15 mouse cellular contexts compared by ENCODE assay signal in the genomic region with DNA sequence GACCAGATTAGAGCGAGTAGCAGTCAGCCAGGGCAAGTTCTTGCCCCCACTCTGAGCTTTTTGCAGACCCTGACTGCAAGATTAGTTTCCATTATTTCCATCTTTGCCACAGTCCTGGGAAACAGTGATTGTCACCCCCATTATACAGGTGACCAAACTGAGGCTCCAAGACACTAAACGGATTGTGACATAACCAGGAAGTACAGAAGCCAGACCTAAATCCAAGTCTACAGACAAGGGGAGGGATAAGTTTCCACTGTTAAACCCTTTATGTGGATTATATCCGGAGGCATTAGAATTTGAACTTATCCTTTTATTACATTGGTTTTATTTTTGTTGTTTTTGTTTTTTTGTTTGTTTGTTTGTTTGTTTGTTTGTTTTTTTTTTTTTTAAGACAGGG. TPM values are rescaled to one million over a fixed set of nuclear protein-coding genes. Genes with fewer than 3 reads are reported as not detected.
DNase-seq lines count a peak whose midpoint lies in the region; ATAC-seq and TF ChIP-seq lines count a peak whose summit lies in the region.
"Had no signal": no experiment of that assay in that cellular context is flagged by ENCODE, and none has a peak within 500 bp of the region (broad histone marks: within the 10 kb centered on the region; RNA-seq: fewer than 3 reads in every experiment).

No protein-coding gene starts in this region.

- peak overlapping the region; percentile 87 for H3K27ac ChIP-seq in heart, embryonic 13.5 days (replicated peaks)
- H3K27ac ChIP-seq in lung, postnatal 0 days (ENCODE audit: low read length), result peak overlapping the region; percentile 71; the same call in 1 of the 2 replicates
- H3K27ac ChIP-seq in bone marrow macrophage, adult 2 months (ENCODE audit: insufficient read depth, low read depth, low read length), result peak overlapping the region; percentile 97
- H3K27ac ChIP-seq in stomach, postnatal 0 days (replicated peaks), result peak overlapping the region; percentile 26; the same call in 1 of the 2 replicates
- H3K27ac ChIP-seq: hindbrain, postnatal 0 days; liver, embryonic 14.5 days; midbrain, embryonic 10.5 days had no signal

- no peak overlapping the region; the same call in 1 of the 2 replicates for H3K9ac ChIP-seq in heart, embryonic 13.5 days
- no peak overlapping the region for H3K9ac ChIP-seq in lung, postnatal 0 days (replicated peaks; ENCODE audit: low read depth)
- no peak overlapping the region for H3K9ac ChIP-seq in stomach, postnatal 0 days (ENCODE audit: low read length)
- H3K9ac ChIP-seq: embryonic facial prominence, embryonic 12.5 days; liver, embryonic 14.5 days had no signal

- no peaks in the 10 kb centered on the region for H3K27me3 ChIP-seq in heart, embryonic 13.5 days (replicated peaks)
- no peaks in the 10 kb centered on the region for H3K27me3 ChIP-seq in lung, postnatal 0 days (replicated peaks; ENCODE audit: insufficient read depth, low read length)
- H3K27me3 ChIP-seq in stomach, postnatal 0 days (ENCODE audit: control insufficient read depth, insufficient read depth, low read length), result no peaks in the 10 kb centered on the region
- H3K27me3 ChIP-seq: embryonic facial prominence, embryonic 12.5 days; Patski had no signal

- WGBS in heart, embryonic 13.5 days, result 87% methylated on average over 3 of the region's 3 CpGs
- 77% methylated on average over 3 of the region's 3 CpGs for WGBS in lung, postnatal 0 days
- WGBS in stomach, postnatal 0 days, result 86% methylated on average over 3 of the region's 3 CpGs

- TF ChIP-seq EP300 in lung, postnatal 0 days (IDR thresholded peaks at IDR 0.05), result no peak
- TF ChIP-seq EP300 in stomach, postnatal 0 days (optimal IDR thresholded peaks at IDR 0.05), result no peak

- no peak for ATAC-seq in heart, embryonic 13.5 days (ENCODE audit: extremely low read depth, insufficient number of reproducible peaks, low FRiP score, low TSS enrichment)
- ATAC-seq in lung, postnatal 0 days, result no peak
- no peak for ATAC-seq in stomach, postnatal 0 days (ENCODE audit: low FRiP score, low TSS enrichment)
- ATAC-seq: hindbrain, postnatal 0 days had no signal

- no peak overlapping the region for H3K4me3 ChIP-seq in heart, embryonic 13.5 days
- no peak overlapping the region for H3K4me3 ChIP-seq in lung, postnatal 0 days (ENCODE audit: low read depth, low read length)
- H3K4me3 ChIP-seq in bone marrow macrophage, adult 2 months (ENCODE audit: insufficient read depth, low read length), result no peak overlapping the region
- H3K4me3 ChIP-seq in stomach, postnatal 0 days (ENCODE audit: low read depth, low read length), result no peak overlapping the region
- H3K4me3 ChIP-seq: embryonic facial prominence, embryonic 12.5 days; midbrain, embryonic 10.5 days had no signal

- DNase-seq in heart, adult 8-10 months (ENCODE audit: low spot score), result no peak
- no peak for DNase-seq in lung, postnatal 0 days (ENCODE audit: low spot score)
- DNase-seq in lung, adult 18-20 months, result no peak
- no peak for DNase-seq in stomach, postnatal 0 days (ENCODE audit: low spot score)
- DNase-seq in right cerebral cortex, postnatal 4 days, result no peak
- DNase-seq: cerebellum, adult 11-12 months; cerebellum, postnatal 36 days; gastrocnemius, postnatal 36 days had no signal

- no peak for TF ChIP-seq POLR2A in bone marrow macrophage, adult 2 months (IDR thresholded peaks at IDR 0.05; ENCODE audit: borderline replicate concordance, low read depth, low read length)

- H3K4me1 ChIP-seq in heart, embryonic 13.5 days, result peaks cover 37% of the 10 kb centered on the region
- peaks cover 15% of the 10 kb centered on the region; the same call in 1 of the 2 replicates for H3K4me1 ChIP-seq in lung, postnatal 0 days (ENCODE audit: insufficient read depth, low read depth, low read length)
- H3K4me1 ChIP-seq in bone marrow macrophage, adult 2 months (ENCODE audit: control insufficient read depth, insufficient read depth, low read length), result peaks cover 50% of the 10 kb centered on the region
- H3K4me1 ChIP-seq in stomach, postnatal 0 days (replicated peaks; ENCODE audit: control insufficient read depth, insufficient read depth), result peaks cover 4% of the 10 kb centered on the region; the same call in 1 of the 2 replicates

- no peaks in the 10 kb centered on the region for H3K9me3 ChIP-seq in heart, embryonic 13.5 days
- H3K9me3 ChIP-seq in lung, postnatal 0 days (ENCODE audit: low read length), result no peaks in the 10 kb centered on the region
- H3K9me3 ChIP-seq in stomach, postnatal 0 days (ENCODE audit: control insufficient read depth, low read length), result no peaks in the 10 kb centered on the region
- H3K9me3 ChIP-seq: embryonic facial prominence, embryonic 12.5 days; midbrain, embryonic 10.5 days had no signal

- no peaks in the 10 kb centered on the region for H3K36me3 ChIP-seq in heart, embryonic 13.5 days
- no peaks in the 10 kb centered on the region for H3K36me3 ChIP-seq in lung, postnatal 0 days (ENCODE audit: insufficient read depth, low read length)
- no peaks in the 10 kb centered on the region for H3K36me3 ChIP-seq in stomach, postnatal 0 days (ENCODE audit: control insufficient read depth, insufficient read depth, low read length)
- H3K36me3 ChIP-seq: embryonic facial prominence, embryonic 12.5 days; midbrain, embryonic 10.5 days had no signal

- H3K4me2 ChIP-seq in heart, embryonic 13.5 days, result peak overlapping the region; percentile 62; the same call in 1 of the 2 replicates
- no peak overlapping the region for H3K4me2 ChIP-seq in lung, postnatal 0 days (replicated peaks; ENCODE audit: low read depth, low read length)
- H3K4me2 ChIP-seq in stomach, postnatal 0 days (replicated peaks; ENCODE audit: low read depth), result no peak overlapping the region

- TF ChIP-seq CTCF in lung, postnatal 0 days (IDR thresholded peaks at IDR 0.05), result no peak
- TF ChIP-seq CTCF in bone marrow macrophage, adult 2 months (IDR thresholded peaks at IDR 0.05; ENCODE audit: low read depth, low read length), result no peak
- TF ChIP-seq CTCF in stomach, postnatal 0 days (IDR thresholded peaks at IDR 0.05; ENCODE audit: low read depth), result no peak

RNA-seq across cellular contexts. Expression of a gene that starts 23.8 kb away (rescaled TPM):
- 5.7 and 6.2 TPM in 2 replicates for polyA plus RNA-seq in heart, embryonic 13.5 days (2015; fragmentation: Nextera tagmentation; extraction: Ambion mirVana)
- total RNA-seq in heart, adult 8-10 months (2022), result 10 to 100 TPM; 26.0 to 30.0 (median 27.7) TPM
- polyA plus RNA-seq in lung, postnatal 0 days (2015; fragmentation: Nextera tagmentation; extraction: Ambion mirVana), result 10.9 and 11.7 TPM in 2 replicates
- 91.7 and 94.9 TPM in 2 replicates for polyA plus RNA-seq in bone marrow macrophage, adult 2 months (2012; ENCODE audit: insufficient read depth, insufficient read length, missing spikeins)
- polyA plus RNA-seq in stomach, postnatal 0 days (2015; fragmentation: Nextera tagmentation; extraction: Ambion mirVana), result 7.0 and 7.6 TPM in 2 replicates

RNA-seq across cellular contexts. Expression of a gene that starts 42.5 kb away (rescaled TPM):
- 147 and 167 TPM in 2 replicates for polyA plus RNA-seq in heart, embryonic 13.5 days (2015; fragmentation: Nextera tagmentation; extraction: Ambion mirVana)
- 10 to 100 TPM; 58.0 to 66.2 (median 62.3) TPM for total RNA-seq in heart, adult 8-10 months (2022)
- polyA plus RNA-seq in lung, postnatal 0 days (2015; fragmentation: Nextera tagmentation; extraction: Ambion mirVana), result 85.7 and 89.7 TPM in 2 replicates
- 54.5 and 64.3 TPM in 2 replicates for polyA plus RNA-seq in bone marrow macrophage, adult 2 months (2012; ENCODE audit: insufficient read depth, insufficient read length, missing spikeins)
- polyA plus RNA-seq in stomach, postnatal 0 days (2015; fragmentation: Nextera tagmentation; extraction: Ambion mirVana), result 137 and 138 TPM in 2 replicates

Comparison
In these comparisons a context has a peak if more than half of its experiments do, and no peak if none do; other contexts are left out.
1. H3K27ac ChIP-seq: peak in every context shown above with its lines; median percentile 97 in bone marrow macrophage, adult 2 months; 87 in heart, embryonic 13.5 days; 71 in lung, postnatal 0 days; 26 in stomach, postnatal 0 days.